Mouse (Mus musculus) ES-E14 (cell line): ENCODE data around the gene Rasal3.

Source experiments
- CHD2 ChIP-seq: IDR thresholded peaks from 2 replicates; pipeline ENCODE4 v1.6.1; 2014; ENCODE audit warnings: mild to moderate bottlenecking, low read depth, low read length, inconsistent platforms
- MAFK ChIP-seq: IDR thresholded peaks from 2 replicates; pipeline ENCODE4 v1.6.1; 2014; ENCODE audit warnings: mild to moderate bottlenecking, low read depth, low read length, inconsistent platforms; ENCODE audit not compliant: insufficient read depth
- ZNF384 ChIP-seq: IDR thresholded peaks from 2 replicates; pipeline ENCODE4 v1.6.1; 2012; ENCODE audit warnings: low read depth, low read length, inconsistent platforms

- TF ChIP-seq MAFK (no peak), CHD2 (no peak), ZNF384 (no peak)
These were observed 47.1 kb downstream of the Rasal3 start for GRCm38 (mm10) chr17:32356281-32356680.
